Comparison of ENCODE assay signal across 17 mouse cellular contexts in the genomic region with DNA sequence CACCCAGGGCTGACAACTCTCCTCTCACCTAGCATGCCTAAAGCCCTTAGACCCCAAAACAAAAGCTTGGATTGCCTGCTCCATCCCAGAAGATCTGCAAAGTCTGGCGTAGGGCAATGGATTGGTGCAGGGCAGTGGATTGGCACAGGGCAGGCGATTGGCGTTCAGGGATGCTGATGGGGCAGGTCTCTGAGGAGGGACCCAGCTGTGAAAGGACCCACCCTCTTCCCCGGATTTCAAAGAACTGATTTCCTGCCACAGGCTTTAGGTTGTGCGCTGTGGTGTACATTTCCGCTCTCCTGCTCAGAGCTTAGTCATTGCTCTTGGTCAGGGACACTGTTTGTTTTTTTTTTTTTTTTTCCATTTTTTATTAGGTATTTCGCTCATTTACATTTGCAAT. TPM values are rescaled to one million over a fixed set of nuclear protein-coding genes. Genes with fewer than 3 reads are reported as not detected.
DNase-seq lines count a peak whose midpoint lies in the region; ATAC-seq and TF ChIP-seq lines count a peak whose summit lies in the region.
"Had no signal": no experiment of that assay in that cellular context is flagged by ENCODE, and none has a peak within 500 bp of the region (broad histone marks: within the 10 kb centered on the region; RNA-seq: fewer than 3 reads in every experiment).

No protein-coding gene starts in this region.

- no peak for TF ChIP-seq CTCF in forebrain, postnatal 0 days (IDR thresholded peaks at IDR 0.05; ENCODE audit: low read depth)

- WGBS in forebrain, postnatal 0 days, result 89% methylated on average over 7 of the region's 7 CpGs

- peak; percentile 61 to 73 for DNase-seq in CD8-positive naive resting alpha-beta T cell, adult 2 months (ENCODE audit: low read depth in 2 of 2, low spot score in 2 of 2)
- peak; percentile 83 for DNase-seq in naive thymus-derived CD4-positive, alpha-beta T cell, adult 2 months (ENCODE audit: low read depth)
- DNase-seq in thymus, postnatal 36 days, result peak; percentile 69 to 79
- no peak for DNase-seq in adrenal gland, postnatal 36 days
- no peak for DNase-seq in forebrain, postnatal 0 days
- DNase-seq in heart, adult 9 months (ENCODE audit: low spot score in 2 of 2), result no peak
- DNase-seq: adrenal gland, adult 8-10 months; cerebellum, adult 9-11 months; kidney, adult 11 months; kidney, postnatal 36 days had no signal

- ATAC-seq in common myeloid progenitor, adult 5-6 weeks (replicated peaks; ENCODE audit: low read depth, poor library complexity, severe bottlenecking), result peak; percentile 86
- ATAC-seq in forebrain, postnatal 0 days, result no peak
- ATAC-seq: liver, embryonic 12.5 days had no signal

- no peak overlapping the region for H3K4me3 ChIP-seq in forebrain, postnatal 0 days (ENCODE audit: low read depth, low read length)
- H3K4me3 ChIP-seq: embryonic facial prominence, embryonic 12.5 days; liver, embryonic 12.5 days; lung, embryonic 15.5 days; neural tube, embryonic 13.5 days; stomach, embryonic 15.5 days had no signal

- H3K9me3 ChIP-seq in forebrain, postnatal 0 days (ENCODE audit: low read length), result peaks cover 5% of the 10 kb centered on the region; the same call in 1 of the 2 replicates
- H3K9me3 ChIP-seq: liver, embryonic 12.5 days; lung, embryonic 15.5 days; stomach, embryonic 15.5 days had no signal

- no peaks in the 10 kb centered on the region for H3K36me3 ChIP-seq in forebrain, postnatal 0 days (ENCODE audit: insufficient read depth)
- H3K36me3 ChIP-seq: embryonic facial prominence, embryonic 12.5 days; liver, embryonic 12.5 days; lung, embryonic 15.5 days; neural tube, embryonic 13.5 days; stomach, embryonic 15.5 days had no signal

- no peaks in the 10 kb centered on the region for H3K27me3 ChIP-seq in forebrain, postnatal 0 days (ENCODE audit: insufficient read depth, low read length)
- H3K27me3 ChIP-seq: embryonic facial prominence, embryonic 12.5 days; lung, embryonic 15.5 days; neural tube, embryonic 13.5 days; stomach, embryonic 15.5 days had no signal

- no peak overlapping the region for H3K27ac ChIP-seq in forebrain, postnatal 0 days (ENCODE audit: low read depth, low read length)
- H3K27ac ChIP-seq: embryonic facial prominence, embryonic 12.5 days; hindbrain, embryonic 14.5 days; liver, embryonic 12.5 days; lung, embryonic 15.5 days; neural tube, embryonic 13.5 days; stomach, embryonic 15.5 days had no signal

- no peak overlapping the region for H3K9ac ChIP-seq in forebrain, postnatal 0 days
- H3K9ac ChIP-seq: embryonic facial prominence, embryonic 12.5 days; hindbrain, embryonic 14.5 days; liver, embryonic 12.5 days; lung, embryonic 15.5 days; neural tube, embryonic 13.5 days; stomach, embryonic 15.5 days had no signal

- H3K4me1 ChIP-seq in forebrain, postnatal 0 days (ENCODE audit: insufficient read depth), result no peaks in the 10 kb centered on the region
- H3K4me1 ChIP-seq: embryonic facial prominence, embryonic 12.5 days; lung, embryonic 15.5 days; stomach, embryonic 15.5 days had no signal

- H3K4me2 ChIP-seq in forebrain, postnatal 0 days (ENCODE audit: low read depth), result no peak overlapping the region
- H3K4me2 ChIP-seq: embryonic facial prominence, embryonic 12.5 days; hindbrain, embryonic 14.5 days; liver, embryonic 12.5 days; lung, embryonic 15.5 days; neural tube, embryonic 13.5 days; stomach, embryonic 15.5 days had no signal

RNA-seq across cellular contexts. Expression of gene Arhgap25, which starts 14.8 kb away (rescaled TPM):
- total RNA-seq in common myeloid progenitor, adult 5-6 weeks (2017), result 32.7 and 44.2 TPM in 2 replicates
- 1 to 10 TPM; 2.8 to 3.7 TPM for total RNA-seq in adrenal gland, postnatal 36 days (2021)
- 2.7 and 3.3 TPM in 2 replicates for total RNA-seq in forebrain, postnatal 0 days (2014; rRNA removed)
- 1.6 and 2.2 TPM in 2 replicates for polyA plus RNA-seq in forebrain, postnatal 0 days (2015; fragmentation: Nextera tagmentation; extraction: Ambion mirVana)

RNA-seq across cellular contexts. Expression of gene Prokr1, which starts 42.7 kb away (rescaled TPM):
- total RNA-seq in common myeloid progenitor, adult 5-6 weeks (2017), result 0.46 TPM in 1 of 2 replicates, not detected in the other
- total RNA-seq in adrenal gland, postnatal 36 days (2021), result under 1 TPM; 0.36 to 0.63 TPM
- total RNA-seq in forebrain, postnatal 0 days (2014; rRNA removed), result 2.5 and 3.1 TPM in 2 replicates
- 1.1 and 1.6 TPM in 2 replicates for polyA plus RNA-seq in forebrain, postnatal 0 days (2015; fragmentation: Nextera tagmentation; extraction: Ambion mirVana)

Comparison
In these comparisons a context has a peak if more than half of its experiments do, and no peak if none do; other contexts are left out.
1. DNase-seq: peak in CD8-positive naive resting alpha-beta T cell, adult 2 months (2 of 2), naive thymus-derived CD4-positive, alpha-beta T cell, adult 2 months (single experiment) and thymus, postnatal 36 days (2 of 2); none in adrenal gland, postnatal 36 days (0 of 2), forebrain, postnatal 0 days (single experiment) and heart, adult 9 months (0 of 2).